Mouse (Mus musculus) left cerebral cortex, adult 2 months (tissue): Measurements from ENCODE around the gene Cacnb4. TPM values are rescaled to one million over a fixed set of nuclear protein-coding genes. Genes with fewer than 3 reads are reported as not detected.

Experiments used
- DNase-seq, 2 experiments: peaks; one replicate each; pipeline ENCODE4 v3.0.0; 2021 to 2022; ENCODE audit warnings: low spot score in 2 of 2, mixed read lengths in 1 of 2; ENCODE audit errors: extremely low spot score in 1 of 2
- H3K27ac ChIP-seq: fragments of 200-600 bp; 2 replicates; pipeline ENCODE4 v1.8.1; 2022
- H3K4me3 ChIP-seq: fragments of 200-600 bp; 2 replicates; pipeline ENCODE4 v1.8.1; 2022
- CTCF ChIP-seq: fragments of 200-600 bp; IDR thresholded peaks from 2 replicates; pipeline ENCODE4 v1.8.1; 2022; ENCODE audit warnings: antibody characterized with exemption, mild to moderate bottlenecking, moderate library complexity
- intact Hi-C: fragments of 180-260 bp; cut with DNase I; formaldehyde crosslinking; loops from one replicate; pipeline ENCODE4 v1.15.1; 2025
- total RNA-seq, 2 experiments: library from RNA; stranded (reverse); gene quantifications; 2 replicates each; pipeline ENCODE4 v1.2.3; 2021

Cacnb4 gene
- total RNA-seq, 2 experiments from 2014 or later, result 166 to 176 TPM

DNA sequence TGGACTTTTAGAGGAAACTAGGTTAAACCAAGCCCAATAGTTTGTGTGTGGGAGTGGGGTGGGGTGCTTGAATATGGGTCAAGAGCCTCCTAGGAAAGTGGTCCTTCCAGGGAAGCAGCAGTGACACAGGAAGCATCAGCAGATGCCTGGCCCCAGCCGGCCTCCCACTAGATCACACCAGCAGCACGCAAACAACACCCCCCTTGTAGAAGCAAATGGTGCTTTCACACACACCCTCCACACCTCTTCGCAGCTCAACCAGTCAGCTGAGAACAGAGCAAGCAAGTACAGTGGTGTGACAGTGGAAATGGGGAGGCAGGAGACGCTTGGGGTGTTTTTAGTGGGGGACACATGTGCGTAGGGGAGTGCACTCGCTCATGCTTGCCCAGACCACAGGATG lies 33.0 kb downstream of the Cacnb4 start:
- intact Hi-C loops, result no loop called here

DNA sequence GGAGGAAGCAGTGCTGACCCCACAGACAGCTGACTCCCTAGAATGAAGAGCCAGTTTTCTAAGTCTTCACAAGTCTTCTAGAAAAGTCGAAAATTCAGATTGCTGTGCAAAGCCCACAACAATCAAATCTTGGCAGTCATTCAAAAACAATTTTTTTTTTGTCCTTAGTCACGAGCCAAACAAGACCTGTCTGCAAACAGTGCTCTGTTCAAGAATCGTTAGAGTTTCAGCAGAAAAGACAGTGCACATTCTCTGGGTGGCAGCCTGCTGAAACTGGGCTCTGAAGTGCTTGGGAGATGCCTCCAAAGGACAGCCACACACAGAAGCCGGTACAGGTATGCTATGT lies 37.1 kb downstream of the Cacnb4 start:
- Histone ChIP-seq H3K4me3 (no peak overlapping the region), H3K27ac (peak overlapping the region; percentile 12; the same call in 1 of the 2 replicates)
- intact Hi-C loops, result loop anchor here (5.0 to 10.0 kb wide), 2 partner anchors 33 to 75 kb away; no protein-coding TSS in a partner anchor
- TF ChIP-seq CTCF, result no peak
- DNase-seq, result no peak

More for the DNA sequence above, 33.0 kb downstream of the Cacnb4 start:
- peak in 1 of 2 experiments; percentile 51 for DNase-seq
- no peak for TF ChIP-seq CTCF
- H3K4me3 ChIP-seq, result no peak overlapping the region
- H3K27ac ChIP-seq, result peak overlapping the region; percentile 28; the same call in 1 of the 2 replicates

DNA sequence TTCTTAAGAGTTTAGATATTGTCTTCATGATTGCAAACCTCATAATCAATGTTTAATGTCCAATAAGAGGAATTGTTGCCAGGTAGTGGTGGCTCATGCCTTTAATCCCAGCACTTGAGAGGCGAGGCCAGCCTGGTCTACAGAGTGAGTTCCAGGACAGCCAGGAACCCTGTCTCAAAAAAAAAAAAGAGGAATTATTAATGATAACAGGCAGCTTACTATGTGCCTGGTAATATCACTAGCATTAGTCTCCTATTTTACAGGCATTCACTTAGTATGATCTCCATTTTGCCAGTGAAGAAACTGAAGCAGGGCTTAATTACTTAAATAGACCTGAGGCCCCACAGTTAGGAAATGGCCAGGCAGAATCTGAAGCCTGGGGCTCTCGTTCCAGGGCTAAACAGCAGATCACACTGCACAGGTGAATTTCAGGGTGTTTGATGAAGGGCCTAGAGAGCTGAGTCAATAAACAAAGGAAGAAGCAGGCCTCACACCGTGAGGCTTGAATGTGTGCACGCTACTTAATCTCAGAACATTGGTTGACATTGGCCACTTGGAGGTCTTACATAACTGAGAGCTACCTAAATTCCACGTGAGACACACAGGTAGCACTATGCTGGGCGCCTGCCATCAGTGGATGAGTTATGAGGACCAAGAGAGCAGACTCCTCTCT lies 37.6 kb downstream of the Cacnb4 start:
- Histone ChIP-seq H3K27ac (peak overlapping the region; percentile 72; the same call in 1 of the 2 replicates), H3K4me3 (no peak overlapping the region)
- TF ChIP-seq CTCF, result no peak
- intact Hi-C loops, result loop anchor here (5.0 to 10.0 kb wide), 2 partner anchors 33 to 76 kb away; no protein-coding TSS in a partner anchor
- no peak for DNase-seq

DNA sequence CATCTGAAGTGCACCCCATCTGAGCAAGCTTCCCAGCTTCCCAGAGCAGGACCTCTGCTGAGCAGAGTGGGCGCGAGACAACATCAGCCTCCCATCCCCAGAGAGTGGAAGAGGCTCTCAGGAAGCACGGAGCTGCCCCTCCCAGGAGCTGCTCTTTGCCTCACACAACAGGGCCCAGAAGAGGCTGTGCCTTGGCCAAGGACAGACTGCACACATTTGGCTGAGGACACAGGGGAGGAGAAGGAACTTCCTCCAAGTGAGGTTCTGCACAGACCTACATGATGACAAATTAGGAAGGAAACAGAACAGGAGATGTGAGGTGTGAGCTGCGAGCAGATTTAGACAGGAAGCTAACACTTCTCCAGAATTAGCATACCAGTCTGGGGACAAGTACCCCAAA lies 38.4 kb downstream of the Cacnb4 start:
- no peak for TF ChIP-seq CTCF
- intact Hi-C loops, result loop anchor here (5.0 to 10.0 kb wide), 2 partner anchors 34 to 77 kb away; no protein-coding TSS in a partner anchor
- no peak for DNase-seq
- Histone ChIP-seq H3K27ac (peak overlapping the region; percentile 72; the same call in 1 of the 2 replicates), H3K4me3 (no peak overlapping the region)

DNA sequence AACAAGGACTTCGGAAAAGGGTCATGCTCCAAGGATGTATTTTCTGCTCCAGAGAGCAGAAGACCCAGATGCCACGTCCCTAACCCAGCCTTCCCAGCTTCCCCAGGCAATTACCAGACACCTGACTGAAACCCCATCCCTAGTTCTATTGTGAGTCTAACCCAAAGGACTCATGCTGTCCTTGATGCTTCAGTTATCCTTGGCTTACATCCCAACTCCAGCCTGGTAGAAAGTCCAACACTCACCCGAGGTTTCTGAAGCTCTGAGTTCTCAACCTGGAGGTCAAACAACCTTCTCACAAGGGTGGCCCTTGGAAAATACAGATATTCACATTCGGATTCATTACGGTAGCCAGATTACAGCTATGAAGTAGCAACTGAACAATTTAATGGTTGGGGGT lies 40.6 kb downstream of the Cacnb4 start:
- no peak for TF ChIP-seq CTCF
- Histone ChIP-seq H3K4me3 (no peak overlapping the region), H3K27ac (no peak overlapping the region)
- DNase-seq, result no peak
- intact Hi-C loops, result loop anchor here (5.0 to 10.0 kb wide), 2 partner anchors 36 to 79 kb away; no protein-coding TSS in a partner anchor

DNA sequence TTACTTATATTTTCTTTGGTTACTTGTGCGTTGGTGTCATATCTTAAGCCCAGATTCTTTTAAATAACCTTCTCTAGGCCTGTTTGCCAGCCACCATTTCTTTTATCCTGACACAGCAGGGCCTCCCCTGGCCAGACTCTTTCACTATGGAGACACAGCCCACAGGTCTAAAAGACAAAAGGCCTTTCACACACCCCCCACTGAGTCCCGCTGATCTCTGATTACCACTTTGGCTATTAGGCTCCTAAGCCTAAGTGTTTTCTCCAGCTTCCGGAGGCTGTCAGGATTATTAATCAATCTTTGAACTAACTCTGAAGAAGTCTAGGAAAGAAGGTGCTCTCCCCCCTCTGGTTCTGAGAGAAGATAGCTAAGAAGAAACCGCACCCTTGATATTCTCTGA lies 41.3 kb downstream of the Cacnb4 start:
- intact Hi-C loops, result loop anchor here (5.0 to 10.0 kb wide), 2 partner anchors 37 to 79 kb away; no protein-coding TSS in a partner anchor
- H3K27ac ChIP-seq, result no peak overlapping the region
- H3K4me3 ChIP-seq, result no peak overlapping the region
- no peak for DNase-seq
- no peak for TF ChIP-seq CTCF

DNA sequence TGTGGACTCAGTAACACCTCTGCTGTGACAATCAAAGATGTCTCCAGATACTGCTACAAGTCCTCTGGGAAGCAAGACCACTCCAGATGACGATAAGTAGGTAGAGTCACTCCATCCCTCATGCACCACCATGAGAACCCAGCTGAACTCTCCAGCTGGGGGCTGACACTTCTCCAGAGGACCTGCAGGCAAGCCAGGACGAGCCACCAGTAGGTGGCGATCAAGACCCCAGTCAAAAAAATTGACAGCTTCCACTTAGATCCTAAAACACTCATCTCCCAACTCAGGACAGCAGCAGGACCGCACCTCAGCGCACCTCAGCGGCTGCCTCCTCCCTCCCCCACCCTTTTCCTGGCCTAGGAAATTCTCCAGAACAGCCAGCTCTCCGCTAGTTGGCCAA lies 43.8 kb downstream of the Cacnb4 start:
- DNase-seq, result peak; percentile 71 to 78
- intact Hi-C loops, result loop anchor here (10.0 kb wide), 1 partner anchor 82 kb away; no protein-coding TSS in a partner anchor
- TF ChIP-seq CTCF, result peak; percentile 86
- H3K4me3 ChIP-seq, result no peak overlapping the region
- H3K27ac ChIP-seq, result no peak overlapping the region; the same call in 1 of the 2 replicates

DNA sequence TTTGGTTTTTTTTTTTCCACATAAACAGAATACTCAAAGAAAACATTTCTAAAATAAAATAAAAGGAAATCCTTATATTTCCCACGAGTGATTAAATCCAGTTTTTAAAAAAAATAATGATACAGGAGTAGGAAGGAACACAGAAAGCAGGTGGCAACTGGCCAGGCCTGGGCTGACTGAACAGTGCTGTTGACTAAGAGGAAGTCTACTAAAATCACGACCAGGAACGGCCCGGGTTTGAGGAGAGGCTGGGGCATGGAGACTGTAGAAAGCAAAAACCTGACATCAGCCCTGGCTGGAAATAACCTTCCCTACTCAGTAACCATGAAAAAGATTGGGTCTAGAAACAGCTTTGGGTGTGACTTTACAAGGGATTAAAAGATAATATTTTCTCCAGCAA lies 48.4 kb downstream of the Cacnb4 start:
- H3K27ac ChIP-seq, result no peak overlapping the region

DNA sequence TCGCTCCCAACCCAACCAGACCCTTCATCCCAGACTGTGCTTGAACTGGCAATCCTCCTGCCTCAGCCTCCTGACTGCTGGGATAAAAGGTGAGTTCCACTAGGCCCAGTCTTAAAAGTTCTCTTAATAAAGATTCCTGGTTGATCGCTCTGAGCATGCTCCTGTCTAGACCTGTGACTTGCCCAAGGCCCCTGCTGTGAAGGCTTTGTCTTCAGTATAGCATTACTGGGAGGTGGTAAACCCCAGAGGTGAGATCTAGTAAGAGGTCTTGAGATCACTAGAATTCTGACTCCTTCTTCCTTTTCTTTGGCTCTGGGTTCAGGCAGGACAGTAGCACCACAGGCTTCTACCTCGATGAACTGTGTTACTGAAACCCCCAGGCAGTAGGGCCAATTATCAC lies 50.4 kb downstream of the Cacnb4 start:
- H3K4me3 ChIP-seq, result no peak overlapping the region
- H3K27ac ChIP-seq, result no peak overlapping the region
- no peak for DNase-seq
- intact Hi-C loops, result loop anchor here (10.0 kb wide), 1 partner anchor 459 kb away; no protein-coding TSS in a partner anchor
- no peak for TF ChIP-seq CTCF

More for the DNA sequence above, 48.4 kb downstream of the Cacnb4 start:
- intact Hi-C loops, result loop anchor here (10.0 kb wide), 1 partner anchor 457 kb away; no protein-coding TSS in a partner anchor
- H3K4me3 ChIP-seq, result no peak overlapping the region
- no peak for DNase-seq
- no peak for TF ChIP-seq CTCF

DNA sequence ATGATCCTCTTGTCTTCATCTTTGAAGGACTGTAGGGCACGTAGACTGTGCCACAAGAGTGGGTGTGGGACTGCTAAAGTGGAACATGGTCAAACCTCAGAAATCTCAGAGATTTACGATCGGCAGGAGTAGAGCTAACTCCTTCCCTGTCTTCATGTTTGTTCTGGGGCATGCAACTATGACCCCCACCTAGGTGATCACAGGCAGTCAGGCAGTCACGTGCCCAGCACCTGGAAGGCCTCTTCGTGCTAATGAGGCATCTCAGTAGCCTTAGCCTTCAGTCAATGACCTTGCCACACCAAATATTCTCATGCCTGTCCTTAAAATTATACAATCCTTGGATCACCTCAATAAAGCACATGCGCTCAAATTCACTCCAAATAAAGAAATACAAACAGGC lies 50.9 kb downstream of the Cacnb4 start:
- DNase-seq, result no peak
- intact Hi-C loops, result loop anchor here (10.0 kb wide), 1 partner anchor 459 kb away; no protein-coding TSS in a partner anchor
- H3K27ac ChIP-seq, result no peak overlapping the region
- TF ChIP-seq CTCF, result no peak
- H3K4me3 ChIP-seq, result no peak overlapping the region

DNA sequence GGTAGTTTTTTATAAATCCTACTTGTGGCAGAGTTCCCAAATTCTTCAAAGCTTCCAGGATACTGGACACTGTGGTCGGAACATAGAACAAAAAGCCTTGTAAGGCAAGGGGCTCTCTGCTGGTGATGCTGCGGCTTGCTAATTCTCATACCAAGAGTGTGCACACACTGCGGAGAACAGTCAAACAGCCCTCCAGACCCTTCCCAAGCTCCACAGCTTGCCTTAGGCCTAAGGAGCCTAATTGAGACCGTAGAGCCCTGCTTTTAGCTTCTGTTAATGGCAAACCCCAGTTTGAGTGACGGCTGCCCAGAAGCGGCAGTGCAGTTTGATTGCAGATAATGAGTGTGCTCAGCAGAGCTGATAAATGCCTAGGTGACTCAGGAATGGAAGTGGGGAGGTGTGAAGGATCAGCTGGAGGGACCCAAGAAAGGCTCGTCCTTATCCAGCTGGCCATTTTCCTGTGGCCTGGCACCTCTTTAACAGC lies 52.7 kb downstream of the Cacnb4 start:
- H3K4me3 ChIP-seq, result no peak overlapping the region
- no peak for TF ChIP-seq CTCF
- no peak for DNase-seq
- peak overlapping the region; percentile 20 for H3K27ac ChIP-seq
- intact Hi-C loops, result loop anchor here (2.0 to 10.0 kb wide), 2 partner anchors 119 to 461 kb away; partner anchors contain the start of gene Stam2

DNA sequence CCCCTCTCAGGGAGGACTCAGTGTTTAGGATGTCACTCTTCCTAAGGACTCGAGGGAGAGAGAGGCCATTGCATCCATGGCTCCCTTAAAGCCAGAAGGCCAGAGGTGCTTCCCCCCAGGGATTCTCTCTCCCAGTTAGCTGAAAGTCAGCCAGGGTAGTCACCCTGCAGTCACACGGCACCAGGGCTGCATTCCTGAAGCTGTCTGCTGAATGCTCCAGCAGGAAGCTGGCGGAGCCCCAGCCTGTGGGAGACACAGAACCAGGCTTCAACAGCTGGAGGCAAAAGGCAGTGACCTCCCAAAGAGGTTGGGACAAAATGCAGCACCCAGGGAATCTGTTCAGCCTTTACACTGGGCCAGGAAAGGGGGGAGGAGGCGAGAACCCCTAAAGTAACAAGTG lies 53.2 kb downstream of the Cacnb4 start:
- intact Hi-C loops, result loop anchor here (2.0 to 10.0 kb wide), 2 partner anchors 119 to 461 kb away; partner anchors contain the start of gene Stam2
- Histone ChIP-seq H3K27ac (no peak overlapping the region; the same call in 1 of the 2 replicates), H3K4me3 (no peak overlapping the region)
- no peak for DNase-seq
- no peak for TF ChIP-seq CTCF
